Mouse (Mus musculus) left cerebral cortex, adult 9 months (tissue): ENCODE data around the gene Tox3.

Experiments used
- DNase-seq, 2 experiments: peaks; one replicate each; pipeline ENCODE4 v3.0.0; 2022; ENCODE audit warnings: low spot score in 2 of 2

The Tox3 gene

DNA sequence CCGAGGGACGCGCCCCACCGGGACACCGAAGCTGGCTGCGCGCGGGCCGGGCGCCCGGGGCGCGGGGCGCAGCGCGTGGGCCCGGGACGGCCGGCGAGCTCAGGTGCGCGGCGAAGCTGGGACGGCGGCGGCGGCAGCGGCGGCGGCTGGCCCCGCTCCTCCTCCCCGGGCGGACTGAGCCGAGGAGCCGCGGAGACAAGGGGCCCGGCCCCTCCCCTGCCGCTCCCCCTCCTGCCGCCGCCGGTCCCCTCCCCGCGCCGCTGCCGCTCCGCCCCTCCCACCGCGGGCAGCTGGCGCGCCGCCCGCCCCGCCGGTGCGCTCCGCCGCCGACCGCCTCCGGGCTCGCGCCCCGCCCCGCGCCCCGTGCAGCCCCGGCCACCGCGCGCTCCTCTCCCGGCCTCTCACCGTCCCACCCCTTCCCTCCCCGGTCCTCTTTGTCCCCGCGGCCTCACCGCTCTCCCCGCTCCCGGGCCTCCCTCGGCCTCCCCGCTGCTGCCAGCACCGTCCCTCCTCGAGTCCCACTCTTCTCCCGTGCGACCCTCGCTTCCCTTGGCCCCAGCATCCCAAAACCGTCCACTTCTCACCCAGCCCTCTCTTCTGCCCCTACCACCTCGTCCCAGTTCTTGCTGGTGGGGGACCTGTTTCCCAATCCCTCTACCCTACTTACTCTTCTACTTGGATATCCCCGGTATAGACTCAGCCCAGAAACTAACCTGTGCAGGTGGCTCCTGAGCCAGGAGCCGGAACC lies at the start of gene Tox3:
Gene Tox3 (minus strand): TSS at position 166 of the 748 bp plus-strand sequence.
- no peak for DNase-seq

DNA sequence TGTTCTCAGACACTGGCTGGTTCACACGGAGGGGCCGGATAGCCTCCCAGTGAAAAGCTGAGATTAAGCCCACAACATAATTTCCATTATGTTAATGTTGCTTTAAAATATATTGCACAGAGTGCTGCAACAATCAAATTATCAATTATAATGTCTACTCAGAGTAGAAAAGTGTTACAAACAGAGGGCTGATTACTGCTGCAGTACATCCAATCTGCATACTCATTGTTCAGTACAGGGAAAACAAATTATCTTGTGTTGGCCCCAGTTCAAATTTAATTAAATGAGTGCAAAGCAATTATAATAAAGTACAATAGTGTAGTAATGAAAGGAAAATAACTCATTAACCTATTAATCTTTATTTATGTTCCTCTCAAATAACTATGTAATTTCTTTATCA lies 44.5 kb upstream of the Tox3 start:
- DNase-seq = no peak

DNA sequence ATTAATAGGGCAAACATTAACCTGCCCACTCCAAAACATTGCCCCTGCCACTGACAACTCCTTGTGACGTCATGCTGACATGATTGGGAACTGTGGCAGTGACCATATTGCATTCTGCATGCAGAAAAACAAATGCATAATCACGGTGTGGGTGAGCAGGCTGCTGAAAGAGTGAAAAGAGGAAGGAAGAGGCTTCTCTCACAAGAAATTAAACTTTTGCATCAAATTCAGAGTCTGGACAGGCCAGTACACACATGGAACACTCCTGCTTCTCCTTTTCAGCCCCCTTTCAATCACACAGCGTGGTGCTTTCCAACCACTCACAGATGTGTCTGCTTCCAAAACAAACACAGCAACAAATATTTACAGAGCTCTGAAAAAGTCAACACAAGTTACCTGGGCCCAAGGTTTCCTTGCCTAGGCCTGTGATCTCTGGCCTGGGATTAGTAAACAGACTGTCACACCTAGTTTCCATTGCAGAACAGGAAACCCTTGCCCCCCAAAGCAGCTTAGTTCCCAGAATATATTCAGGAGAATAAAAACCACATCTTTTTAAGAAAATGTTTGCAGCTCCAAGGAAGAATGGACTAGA lies 43.4 kb upstream of the Tox3 start:
- DNase-seq = no peak

DNA sequence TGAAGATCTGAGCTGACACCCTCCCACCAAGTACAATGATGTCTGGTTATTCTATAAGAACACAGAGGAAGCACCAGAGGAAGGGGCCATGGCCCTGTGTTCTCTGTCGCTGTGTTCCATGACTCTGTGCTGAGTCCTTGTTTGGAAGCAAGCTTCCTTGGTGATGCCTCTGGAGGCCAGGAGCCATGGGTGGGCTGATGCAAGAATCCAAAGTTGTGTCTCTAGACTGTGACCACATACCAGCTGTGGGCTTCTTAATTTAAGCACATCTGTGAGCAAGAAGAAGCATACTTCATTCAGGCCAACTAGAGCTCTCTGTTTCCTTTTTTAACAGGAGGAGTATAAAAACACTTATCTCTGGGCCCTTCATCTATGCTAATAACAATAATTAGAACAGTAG lies 42.7 kb upstream of the Tox3 start:
- no peak for DNase-seq

DNA sequence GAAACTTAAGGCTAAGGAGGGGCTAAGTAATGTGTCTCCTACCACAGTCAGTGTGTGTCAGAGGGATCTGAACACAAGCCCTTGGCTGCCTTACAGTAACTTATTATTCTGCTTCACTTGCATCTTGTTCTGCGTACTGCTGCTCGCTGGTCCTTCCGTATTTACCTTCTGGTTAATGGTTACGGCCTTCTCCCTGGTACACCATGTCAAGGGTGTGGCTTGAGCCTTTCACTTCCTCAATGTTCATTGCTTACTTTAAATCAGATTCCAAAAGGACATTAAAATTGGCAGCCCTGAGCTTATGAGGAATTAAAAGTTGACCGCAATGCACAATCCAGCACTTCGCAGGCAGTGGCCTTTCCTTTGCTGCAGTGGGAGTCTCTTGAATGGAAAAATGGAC lies 30.9 kb upstream of the Tox3 start:
- no peak for DNase-seq

DNA sequence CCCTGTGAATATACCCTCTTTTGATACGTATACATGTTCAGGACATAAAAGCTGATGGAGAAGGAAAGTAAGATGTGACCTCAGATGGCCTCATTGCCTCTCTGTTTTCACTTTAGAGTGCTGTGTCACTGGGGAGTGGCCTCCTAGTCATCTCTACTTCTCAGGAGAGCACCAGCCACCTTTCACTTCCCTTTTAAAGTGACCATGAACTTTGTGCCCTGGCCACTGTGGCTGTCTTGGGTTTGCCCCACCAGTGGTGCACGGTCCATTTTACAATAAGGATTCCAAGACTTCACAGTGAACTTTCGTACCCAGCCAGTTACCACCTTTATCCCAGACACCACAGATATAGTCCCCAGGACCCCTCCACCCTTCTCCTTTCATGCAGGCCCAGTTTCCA lies 29.9 kb upstream of the Tox3 start:
- DNase-seq = no peak

DNA sequence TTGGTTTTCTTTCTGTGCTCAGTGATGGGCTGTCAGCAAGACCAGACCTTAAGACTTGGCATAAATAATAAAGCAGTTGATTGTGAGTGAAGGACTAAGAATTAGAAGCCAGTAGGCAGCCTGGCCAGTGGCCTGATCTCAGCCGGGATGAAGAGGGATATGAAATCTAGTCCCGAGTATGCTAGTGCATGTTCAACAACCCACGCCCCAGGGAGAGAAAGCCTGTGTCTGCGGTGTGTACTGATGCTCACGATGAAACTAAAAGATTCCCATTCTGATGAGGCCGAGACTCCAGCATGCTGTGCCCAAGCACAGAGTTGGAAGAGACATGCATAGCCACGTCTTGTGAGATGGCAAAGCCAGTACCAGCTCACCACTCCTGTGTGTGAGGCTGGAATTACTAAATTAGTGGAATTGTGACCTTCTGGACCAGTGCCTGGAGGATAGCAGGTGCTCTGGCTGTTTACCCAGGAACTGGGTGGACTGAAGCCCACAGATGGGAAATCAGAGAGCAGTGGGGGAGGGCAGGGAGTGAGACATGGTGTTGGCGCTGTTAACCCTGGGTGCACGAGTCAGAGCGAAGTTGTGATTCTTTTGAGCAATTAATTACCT lies 23.6 kb upstream of the Tox3 start:
- DNase-seq = no peak

DNA sequence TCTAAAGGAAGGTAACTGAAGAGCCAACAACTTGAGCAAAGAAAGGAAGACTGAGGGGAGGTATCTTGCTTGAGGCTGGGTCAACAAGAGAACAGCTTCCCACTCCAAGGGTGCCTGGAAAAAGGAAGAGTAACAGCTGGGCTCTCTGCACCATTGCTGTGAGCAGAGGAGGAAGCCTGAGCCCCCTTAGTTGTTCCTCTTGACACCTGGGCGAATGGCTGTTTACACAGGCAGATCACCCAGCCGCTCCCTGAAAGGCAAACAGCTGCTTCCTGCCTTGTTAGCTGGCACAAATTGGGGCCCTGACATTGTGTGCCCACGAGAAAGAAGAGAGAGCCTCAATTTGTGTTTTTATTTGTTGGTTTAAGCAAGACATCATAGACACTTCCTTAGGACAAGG lies 21.7 kb upstream of the Tox3 start:
- DNase-seq = no peak

GRCm38 (mm10) chr8:90356729-90357128 lies 8.6 kb upstream of the Tox3 start:
- DNase-seq = no peak

DNA sequence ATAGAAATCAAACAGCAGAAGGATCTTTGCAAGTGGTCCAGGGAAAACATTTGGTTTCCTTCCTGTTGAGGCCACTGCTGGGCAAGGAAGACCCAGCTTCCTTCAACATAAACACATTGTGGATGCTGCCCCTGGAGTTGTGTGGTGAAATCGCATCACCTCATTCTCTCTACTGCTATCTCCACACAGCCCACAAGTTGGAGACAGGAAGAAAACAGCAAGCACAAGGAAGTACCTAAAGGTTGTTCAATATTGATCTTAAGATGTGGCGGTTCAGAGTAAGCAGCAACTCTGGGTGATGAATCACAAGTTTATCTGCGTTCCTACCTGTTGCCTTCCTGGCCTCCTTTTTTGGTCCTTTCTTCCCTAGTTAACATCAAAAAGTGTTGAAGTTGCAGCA lies 6.6 kb upstream of the Tox3 start:
- DNase-seq = no peak

- no peak for DNase-seq
These were observed 5.9 kb upstream of the Tox3 start for GRCm38 (mm10) chr8:90353960-90354540.

DNA sequence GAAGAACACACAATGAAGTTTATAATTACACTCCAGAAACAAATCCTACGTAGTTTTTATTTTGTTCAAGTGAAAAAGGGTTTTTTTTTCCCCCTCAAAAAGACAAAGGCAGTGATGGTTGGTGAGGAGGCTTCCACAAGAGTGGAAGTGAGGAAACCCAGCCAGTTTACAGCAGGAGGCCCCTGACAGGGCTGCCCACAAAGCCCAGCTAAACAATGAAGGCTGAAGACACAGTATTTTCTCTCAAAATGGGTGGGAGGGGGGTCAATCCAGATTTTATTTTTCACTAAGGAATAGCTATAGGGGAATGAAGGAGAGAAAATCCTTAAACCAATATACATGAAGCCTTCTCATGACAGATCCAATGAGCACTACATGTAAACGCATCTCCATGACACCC lies 5.4 kb upstream of the Tox3 start:
- no peak for DNase-seq

- no peak for DNase-seq
These were observed 4.8 kb upstream of the Tox3 start for GRCm38 (mm10) chr8:90352991-90353390.

GRCm38 (mm10) chr8:90349709-90350562 lies 1.8 kb upstream of the Tox3 start:
- DNase-seq = no peak

DNA sequence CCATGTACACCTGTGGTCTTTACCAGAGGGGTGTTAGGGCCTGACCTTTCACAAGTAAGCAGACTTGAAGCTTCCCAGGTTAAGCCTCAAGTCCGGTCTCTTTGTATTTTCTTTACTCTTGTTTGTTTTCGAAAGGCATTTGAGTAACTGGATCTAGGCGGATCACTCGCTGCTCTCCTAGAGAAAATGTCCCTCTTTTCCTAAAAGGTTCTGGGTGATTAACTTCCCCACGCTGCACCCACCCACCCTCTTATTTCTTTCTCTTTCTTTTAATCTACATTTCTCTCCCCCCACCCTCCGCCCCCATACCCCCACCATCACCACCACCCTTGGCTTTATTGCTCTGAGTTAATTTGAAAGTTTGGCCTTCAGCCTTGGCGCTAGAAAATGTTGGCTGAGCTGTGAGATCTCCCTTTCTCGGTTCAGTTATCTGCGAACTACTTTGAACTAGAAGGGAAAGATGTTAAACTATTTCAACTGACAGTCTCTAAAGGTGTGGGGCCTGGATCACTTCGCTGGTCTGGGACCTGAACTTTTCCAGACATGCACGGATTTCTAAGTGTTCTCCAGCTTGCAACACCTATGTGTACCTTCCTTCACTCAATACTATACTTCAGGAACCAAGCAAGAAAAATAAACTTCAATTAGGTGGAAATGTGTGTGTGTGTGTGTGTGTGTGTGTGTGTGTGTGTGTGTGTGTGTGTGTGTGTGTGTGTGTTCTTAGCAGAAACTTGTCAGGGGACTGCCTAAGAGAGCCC lies 962 bp upstream of the Tox3 start:
- no peak for DNase-seq

GRCm38 (mm10) chr8:90347581-90348177 lies 464 bp downstream of the Tox3 start:
- DNase-seq = no peak

DNA sequence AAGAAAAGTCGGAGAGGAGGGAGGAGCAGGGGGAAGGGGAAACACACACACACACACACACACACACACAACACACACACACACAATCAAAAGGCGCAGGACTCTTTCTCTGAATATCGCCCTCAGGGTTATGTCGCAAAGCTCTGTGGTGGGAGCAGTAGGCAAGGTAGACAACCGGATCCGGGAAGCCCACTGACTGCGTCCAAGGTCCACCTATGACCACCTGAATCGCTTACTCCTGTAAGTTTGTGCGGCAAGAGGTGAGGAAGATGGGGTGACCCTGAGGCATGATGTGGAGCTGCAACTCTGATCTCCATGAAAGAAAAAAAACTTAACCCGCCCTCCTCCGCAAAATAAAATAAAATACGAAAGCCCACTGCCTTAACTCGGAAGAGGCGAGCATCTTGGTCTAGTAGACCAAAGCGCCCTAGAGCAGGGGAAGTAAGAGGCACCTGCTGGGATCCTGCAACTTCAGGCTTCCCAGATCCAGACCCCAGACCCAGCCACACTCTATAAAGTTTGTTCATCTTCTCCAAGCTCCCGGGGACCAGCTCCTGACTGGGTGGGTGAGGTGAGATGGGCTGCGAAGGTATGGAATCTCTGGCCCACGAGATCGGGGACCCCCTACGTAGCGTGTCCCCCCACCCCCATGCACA lies 1.1 kb downstream of the Tox3 start:
- no peak for DNase-seq

DNA sequence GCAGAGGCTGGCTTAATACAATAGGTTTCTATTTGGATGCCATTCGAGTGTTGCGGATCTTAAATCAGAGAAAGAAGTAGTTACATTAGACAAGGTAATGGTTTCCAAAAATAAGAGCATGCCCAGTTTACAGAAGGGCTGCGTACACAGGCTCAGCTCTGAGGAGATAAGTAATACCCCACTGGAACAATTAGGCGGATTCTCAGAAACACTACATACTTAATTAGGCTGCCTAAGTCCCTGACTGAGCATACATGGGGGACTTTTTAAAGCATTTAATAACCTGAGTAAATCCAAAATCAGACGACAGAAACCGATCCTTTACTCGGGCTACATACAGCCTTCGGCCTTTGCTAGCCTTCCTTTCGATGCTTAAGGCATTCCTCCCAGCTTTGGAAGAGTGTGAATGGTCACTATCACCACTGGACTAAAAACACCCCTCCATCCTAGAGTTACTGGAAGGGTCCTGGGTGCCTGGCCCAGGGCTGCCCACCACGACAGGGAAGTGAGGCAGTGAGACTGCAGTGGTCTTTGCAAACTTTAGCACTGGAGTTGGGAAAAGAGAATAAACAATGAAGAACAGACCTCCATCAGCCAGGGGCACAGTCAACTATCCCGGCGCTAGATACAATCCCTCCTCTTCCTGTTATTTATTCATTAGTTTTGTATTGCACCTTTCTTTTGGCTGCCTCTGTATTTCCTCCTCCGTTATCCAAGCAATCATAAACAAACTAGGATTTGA lies 1.8 kb downstream of the Tox3 start:
- no peak for DNase-seq
